Mouse (Mus musculus): Measurements from ENCODE around the gene Trpv3. TPM values are rescaled to one million over a fixed set of nuclear protein-coding genes. Genes with fewer than 3 reads are reported as not detected.
A peak's percentile ranks its signal among the peaks of the same experiment; 100 is the strongest.

Trpv3 gene
- polyA plus RNA-seq, 1 experiment = 0.46 TPM

- WGBS = 65% methylated on average over 3 of the region's 3 CpGs
- H3K4me3 ChIP-seq (replicated peaks; ENCODE audit: insufficient read depth, low read depth, low read length) = no peak overlapping the region
- no peak overlapping the region for H3K27ac ChIP-seq (ENCODE audit: insufficient read depth, low read length)
- DNase-seq = no peak
- H3K27me3 ChIP-seq (ENCODE audit: control insufficient read depth, insufficient read depth, low read length) = no peaks in the 10 kb centered on the region
- no peak for TF ChIP-seq CTCF (IDR thresholded peaks at IDR 0.05; ENCODE audit: borderline replicate concordance, insufficient read depth, low read depth, low read length)
- no peak for TF ChIP-seq POLR2A (IDR thresholded peaks at IDR 0.05; ENCODE audit: borderline replicate concordance, insufficient read depth, low read length)
- H3K4me1 ChIP-seq (ENCODE audit: control insufficient read depth, insufficient read depth, low read length) = no peaks in the 10 kb centered on the region
These were observed 6.7 kb upstream of the Trpv3 start for GRCm38 (mm10) chr11:73260457-73260856.

- 81% methylated on average over 1 of the region's 1 CpGs for WGBS
- TF ChIP-seq CTCF (IDR thresholded peaks at IDR 0.05; ENCODE audit: borderline replicate concordance, insufficient read depth, low read depth, low read length) (no peak), POLR2A (IDR thresholded peaks at IDR 0.05; ENCODE audit: borderline replicate concordance, insufficient read depth, low read length) (no peak)
- no peaks in the 10 kb centered on the region for H3K4me1 ChIP-seq (ENCODE audit: control insufficient read depth, insufficient read depth, low read length)
- DNase-seq = no peak
- H3K27ac ChIP-seq (ENCODE audit: insufficient read depth, low read length) = no peak overlapping the region
- H3K27me3 ChIP-seq (ENCODE audit: control insufficient read depth, insufficient read depth, low read length) = no peaks in the 10 kb centered on the region
- H3K4me3 ChIP-seq (replicated peaks; ENCODE audit: insufficient read depth, low read depth, low read length) = no peak overlapping the region
These were observed 5.8 kb upstream of the Trpv3 start for GRCm38 (mm10) chr11:73261385-73261784.

GRCm38 (mm10) chr11:73274821-73275220 is 7.6 kb downstream of the Trpv3 start:
- Histone ChIP-seq H3K27me3 (ENCODE audit: control insufficient read depth, insufficient read depth, low read length) (no peaks in the 10 kb centered on the region), H3K27ac (ENCODE audit: insufficient read depth, low read length) (no peak overlapping the region), H3K4me1 (ENCODE audit: control insufficient read depth, insufficient read depth, low read length) (no peaks in the 10 kb centered on the region), H3K4me3 (replicated peaks; ENCODE audit: insufficient read depth, low read depth, low read length) (no peak overlapping the region)
- no peak for TF ChIP-seq POLR2A (IDR thresholded peaks at IDR 0.05; ENCODE audit: borderline replicate concordance, insufficient read depth, low read length)
- WGBS = 22% methylated on average over 2 of the region's 2 CpGs
- no peak for DNase-seq

DNA sequence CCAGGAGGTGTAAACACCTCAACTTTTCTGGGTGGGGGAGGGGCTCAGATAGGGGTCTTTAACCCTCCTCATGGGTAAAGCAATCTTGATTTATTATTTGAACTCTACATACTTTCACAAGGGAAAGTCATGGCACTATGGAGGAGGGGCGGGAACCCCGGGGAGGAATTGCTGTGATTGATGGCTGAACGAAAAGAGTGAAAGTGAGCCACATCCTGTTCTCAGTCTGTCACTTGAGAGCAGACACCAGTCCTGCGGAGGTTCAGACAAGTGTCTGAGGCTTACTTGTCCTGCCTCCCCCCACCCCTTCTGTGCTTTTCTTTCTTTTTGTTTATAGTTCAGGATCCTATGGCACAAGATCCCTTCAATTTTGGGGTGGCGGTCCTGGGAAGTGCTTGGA is 13.5 kb downstream of the Trpv3 start:
- Histone ChIP-seq H3K27ac (ENCODE audit: insufficient read depth, low read length) (no peak overlapping the region), H3K27me3 (ENCODE audit: control insufficient read depth, insufficient read depth, low read length) (no peaks in the 10 kb centered on the region), H3K4me3 (replicated peaks; ENCODE audit: insufficient read depth, low read depth, low read length) (no peak overlapping the region), H3K4me1 (ENCODE audit: control insufficient read depth, insufficient read depth, low read length) (no peaks in the 10 kb centered on the region)
- 60% methylated on average over 5 of the region's 5 CpGs for WGBS
- DNase-seq = no peak
- TF ChIP-seq POLR2A (IDR thresholded peaks at IDR 0.05; ENCODE audit: borderline replicate concordance, insufficient read depth, low read length) = no peak
- TF ChIP-seq CTCF (IDR thresholded peaks at IDR 0.05; ENCODE audit: borderline replicate concordance, insufficient read depth, low read depth, low read length) = no peak

- no peaks in the 10 kb centered on the region for H3K4me1 ChIP-seq (ENCODE audit: control insufficient read depth, insufficient read depth, low read length)
- no peak overlapping the region for H3K27ac ChIP-seq (ENCODE audit: insufficient read depth, low read length)
- peak; percentile 61 to 72 for DNase-seq
- 2% methylated on average over 16 of the region's 16 CpGs for WGBS
- TF ChIP-seq POLR2A (IDR thresholded peaks at IDR 0.05; ENCODE audit: borderline replicate concordance, insufficient read depth, low read length) = no peak
- TF ChIP-seq CTCF (IDR thresholded peaks at IDR 0.05; ENCODE audit: borderline replicate concordance, insufficient read depth, low read depth, low read length) = peak; percentile 49
- H3K4me3 ChIP-seq (replicated peaks; ENCODE audit: insufficient read depth, low read depth, low read length) = peak overlapping the region; percentile 64
- no peaks in the 10 kb centered on the region for H3K27me3 ChIP-seq (ENCODE audit: control insufficient read depth, insufficient read depth, low read length)
These were observed 14.4 kb downstream of the Trpv3 start for GRCm38 (mm10) chr11:73281528-73282027.

- H3K4me3 ChIP-seq (replicated peaks; ENCODE audit: insufficient read depth, low read depth, low read length) = no peak overlapping the region
- WGBS = 64% methylated on average over 9 of the region's 9 CpGs
- no peak for DNase-seq
- H3K4me1 ChIP-seq (ENCODE audit: control insufficient read depth, insufficient read depth, low read length) = no peaks in the 10 kb centered on the region
- H3K27ac ChIP-seq (ENCODE audit: insufficient read depth, low read length) = no peak overlapping the region
- H3K27me3 ChIP-seq (ENCODE audit: control insufficient read depth, insufficient read depth, low read length) = no peaks in the 10 kb centered on the region
- TF ChIP-seq POLR2A (IDR thresholded peaks at IDR 0.05; ENCODE audit: borderline replicate concordance, insufficient read depth, low read length) (no peak), CTCF (IDR thresholded peaks at IDR 0.05; ENCODE audit: borderline replicate concordance, insufficient read depth, low read depth, low read length) (no peak)
These were observed 16.2 kb downstream of the Trpv3 start for GRCm38 (mm10) chr11:73283369-73283768.

DNA sequence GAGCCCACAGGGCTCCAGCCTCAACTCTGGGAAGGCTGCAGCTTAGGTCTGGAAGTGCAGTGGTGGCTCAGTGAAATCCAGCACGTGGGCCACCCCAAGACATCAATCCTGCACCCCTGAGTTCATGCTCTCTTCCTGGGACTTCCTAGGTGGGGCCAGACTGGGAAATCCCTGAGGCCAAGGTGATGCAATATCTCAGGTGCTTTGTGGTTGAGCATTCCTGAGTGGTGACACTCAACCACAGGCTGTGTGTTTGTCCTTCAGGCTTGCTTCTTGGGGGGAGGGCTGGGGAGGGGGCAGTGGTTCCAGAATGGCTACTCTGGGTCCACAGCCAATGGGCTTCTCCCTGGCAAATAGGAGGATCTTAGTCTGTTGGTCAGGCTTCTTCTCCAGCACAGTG is 16.7 kb downstream of the Trpv3 start:
- no peak for DNase-seq
- WGBS = 47% methylated on average over 1 of the region's 1 CpGs
- H3K27me3 ChIP-seq (ENCODE audit: control insufficient read depth, insufficient read depth, low read length) = no peaks in the 10 kb centered on the region
- no peaks in the 10 kb centered on the region for H3K4me1 ChIP-seq (ENCODE audit: control insufficient read depth, insufficient read depth, low read length)
- H3K4me3 ChIP-seq (replicated peaks; ENCODE audit: insufficient read depth, low read depth, low read length) = no peak overlapping the region
- H3K27ac ChIP-seq (ENCODE audit: insufficient read depth, low read length) = no peak overlapping the region
- no peak for TF ChIP-seq CTCF (IDR thresholded peaks at IDR 0.05; ENCODE audit: borderline replicate concordance, insufficient read depth, low read depth, low read length)
- TF ChIP-seq POLR2A (IDR thresholded peaks at IDR 0.05; ENCODE audit: borderline replicate concordance, insufficient read depth, low read length) = no peak

DNA sequence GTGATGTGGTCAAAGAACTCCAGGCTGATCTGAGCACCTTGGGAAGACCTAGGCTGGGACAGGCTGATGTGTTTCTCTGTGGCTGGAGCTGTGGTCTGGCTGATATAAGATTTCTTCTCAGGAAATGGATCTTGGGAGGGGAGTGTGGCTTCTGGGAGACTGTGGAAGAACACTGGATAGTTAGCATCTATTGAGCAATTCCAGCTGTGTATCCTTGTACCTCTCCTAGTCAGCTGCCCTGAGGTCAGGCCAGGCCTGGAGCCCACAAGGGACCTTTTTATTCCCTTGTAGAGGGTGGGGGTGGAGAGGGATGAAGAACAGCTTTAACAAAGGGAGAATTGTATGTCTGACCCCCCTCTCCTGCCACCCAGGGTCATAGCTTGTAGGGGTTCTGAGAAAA is 17.2 kb downstream of the Trpv3 start:
- Histone ChIP-seq H3K4me3 (replicated peaks; ENCODE audit: insufficient read depth, low read depth, low read length) (no peak overlapping the region), H3K27me3 (ENCODE audit: control insufficient read depth, insufficient read depth, low read length) (no peaks in the 10 kb centered on the region), H3K27ac (ENCODE audit: insufficient read depth, low read length) (no peak overlapping the region; the same call in 1 of the 2 replicates), H3K4me1 (ENCODE audit: control insufficient read depth, insufficient read depth, low read length) (no peaks in the 10 kb centered on the region)
- TF ChIP-seq POLR2A (IDR thresholded peaks at IDR 0.05; ENCODE audit: borderline replicate concordance, insufficient read depth, low read length) (no peak), CTCF (IDR thresholded peaks at IDR 0.05; ENCODE audit: borderline replicate concordance, insufficient read depth, low read depth, low read length) (no peak)
- peak in 1 of 2 experiments; percentile 14 for DNase-seq
